In genomic region chr15:11380616-11381015, GRCm38 (mm10) we compare ENCODE assay signal across 1 mouse cellular context.
TF ChIP-seq lines count a peak whose summit lies in the region.

No protein-coding gene starts in this region.

TF ChIP-seq in CH12.LX, 34 proteins besides CTCF, POLR2A, EP300 and RAD21:
- TF ChIP-seq PAX5 (IDR thresholded peaks at IDR 0.05; ENCODE audit: low read length) (no peak), JUND (conservative IDR thresholded peaks at IDR 0.05; ENCODE audit: low read depth, low read length) (no peak), POLR2AphosphoS2 (IDR thresholded peaks at IDR 0.05; ENCODE audit: low read depth, low read length) (no peak), GABPA (IDR thresholded peaks at IDR 0.05; ENCODE audit: insufficient replicate concordance, low read depth, low read length) (no peak), MAZ (IDR thresholded peaks at IDR 0.05; ENCODE audit: low read depth, low read length) (no peak), ETS1 (conservative IDR thresholded peaks at IDR 0.05; ENCODE audit: low read depth, low read length) (no peak), TBP (conservative IDR thresholded peaks at IDR 0.05; ENCODE audit: low read depth, low read length) (no peak), ZKSCAN1 (IDR thresholded peaks at IDR 0.05; ENCODE audit: borderline replicate concordance, low read depth, low read length) (no peak), E2F4 (IDR thresholded peaks at IDR 0.05; ENCODE audit: insufficient replicate concordance, low read depth, low read length) (no peak), NRF1 (IDR thresholded peaks at IDR 0.05; ENCODE audit: low read depth, low read length) (no peak), ELF1 (IDR thresholded peaks at IDR 0.05; ENCODE audit: low read depth, low read length) (no peak), BHLHE40 (IDR thresholded peaks at IDR 0.05; ENCODE audit: low read depth, low read length) (no peak), NELFE (IDR thresholded peaks at IDR 0.05; ENCODE audit: low read depth, low read length) (no peak), KAT2A (IDR thresholded peaks at IDR 0.05; ENCODE audit: insufficient replicate concordance, low read length) (no peak), CHD2 (IDR thresholded peaks at IDR 0.05; ENCODE audit: low read length) (no peak)
TF ChIP-seq in CH12.LX: peak in this region for 0.
